Mouse (Mus musculus): ENCODE data around the gene Dnajc5g.

The Dnajc5g gene

GRCm38 (mm10) chr5:31110781-31111180 lies 4.7 kb downstream of the Dnajc5g start:
- DNase-seq = no peak

GRCm38 (mm10) chr5:31116354-31116753 lies 10.3 kb downstream of the Dnajc5g start, which contains the start of gene Trim54:
Trim54 (plus strand) TSS chr5:31116712.
- DNase-seq = no peak

GRCm38 (mm10) chr5:31116912-31117311 lies 10.8 kb downstream of the Dnajc5g start:
- DNase-seq = no peak

GRCm38 (mm10) chr5:31121111-31121510 lies 15.0 kb downstream of the Dnajc5g start:
- DNase-seq = no peak

GRCm38 (mm10) chr5:31123481-31123880 lies 17.4 kb downstream of the Dnajc5g start:
- DNase-seq = no peak

GRCm38 (mm10) chr5:31126050-31126449 lies 20.0 kb downstream of the Dnajc5g start:
- no peak for DNase-seq

GRCm38 (mm10) chr5:31136730-31137424 lies 30.8 kb downstream of the Dnajc5g start:
- no peak for DNase-seq

GRCm38 (mm10) chr5:31137658-31138057 lies 31.6 kb downstream of the Dnajc5g start:
- DNase-seq = no peak

GRCm38 (mm10) chr5:31138241-31138967 lies 32.3 kb downstream of the Dnajc5g start, which contains the start of gene Ucn:
Ucn (minus strand) TSS chr5:31138829.
- DNase-seq = no peak

GRCm38 (mm10) chr5:31138968-31139425 lies 32.9 kb downstream of the Dnajc5g start:
- no peak for DNase-seq

- no peak for DNase-seq
These were observed 43.7 kb downstream of the Dnajc5g start for GRCm38 (mm10) chr5:31149781-31150180.

GRCm38 (mm10) chr5:31151746-31152145 lies 45.7 kb downstream of the Dnajc5g start:
- DNase-seq = no peak

- no peak for DNase-seq
These were observed 47.5 kb downstream of the Dnajc5g start for GRCm38 (mm10) chr5:31153516-31154151.

- DNase-seq = peak; percentile 61 to 67
These were observed 48.1 kb downstream of the Dnajc5g start, which contains the start of gene Mpv17 for GRCm38 (mm10) chr5:31154152-31154553. Mpv17 (minus strand) TSS chr5:31154251.

Measured in spleen, adult 18-20 months (tissue).